Mouse (Mus musculus): ENCODE measurements around the gene Osmr. TPM values are rescaled to one million over a fixed set of nuclear protein-coding genes. Genes with fewer than 3 reads are reported as not detected.

Osmr gene
- polyA plus RNA-seq, 1 experiment from 2014 or later = 4.6 TPM

GRCm38 (mm10) chr15:6901982-6902639 is 27.3 kb upstream of the Osmr start:
- H3K9ac ChIP-seq (ENCODE audit: low read length) = no peak overlapping the region
- H3K4me1 ChIP-seq (ENCODE audit: control insufficient read depth, insufficient read depth, low read length) = no peaks in the 10 kb centered on the region; the same call in 1 of the 2 replicates
- H3K9me3 ChIP-seq (replicated peaks; ENCODE audit: control insufficient read depth, low read length) = no peaks in the 10 kb centered on the region
- 78% methylated on average over 5 of the region's 5 CpGs for WGBS
- no peaks in the 10 kb centered on the region for H3K27me3 ChIP-seq (ENCODE audit: control insufficient read depth, insufficient read depth, low read length)
- no peak overlapping the region for H3K4me3 ChIP-seq (ENCODE audit: low read length)
- ATAC-seq (replicated peaks; ENCODE audit: extremely low read depth, insufficient read depth, low FRiP score) = no peak
- no peaks in the 10 kb centered on the region for H3K36me3 ChIP-seq (ENCODE audit: control insufficient read depth, insufficient read depth)
- H3K27ac ChIP-seq (ENCODE audit: low read length) = no peak overlapping the region
- no peak overlapping the region for H3K4me2 ChIP-seq (ENCODE audit: low read depth, low read length)

- WGBS = 62% methylated on average over 6 of the region's 6 CpGs
- Histone ChIP-seq H3K4me3 (ENCODE audit: low read length) (no peak overlapping the region), H3K9ac (ENCODE audit: low read length) (no peak overlapping the region), H3K27me3 (ENCODE audit: control insufficient read depth, insufficient read depth, low read length) (no peaks in the 10 kb centered on the region), H3K36me3 (ENCODE audit: control insufficient read depth, insufficient read depth) (no peaks in the 10 kb centered on the region), H3K27ac (ENCODE audit: low read length) (no peak overlapping the region), H3K9me3 (replicated peaks; ENCODE audit: control insufficient read depth, low read length) (no peaks in the 10 kb centered on the region), H3K4me1 (ENCODE audit: control insufficient read depth, insufficient read depth, low read length) (no peaks in the 10 kb centered on the region; the same call in 1 of the 2 replicates), H3K4me2 (ENCODE audit: low read depth, low read length) (no peak overlapping the region)
- no peak for ATAC-seq (replicated peaks; ENCODE audit: extremely low read depth, insufficient read depth, low FRiP score)
Observed at GRCm38 (mm10) chr15:6901236-6901635, 26.5 kb upstream of the Osmr start.

DNA sequence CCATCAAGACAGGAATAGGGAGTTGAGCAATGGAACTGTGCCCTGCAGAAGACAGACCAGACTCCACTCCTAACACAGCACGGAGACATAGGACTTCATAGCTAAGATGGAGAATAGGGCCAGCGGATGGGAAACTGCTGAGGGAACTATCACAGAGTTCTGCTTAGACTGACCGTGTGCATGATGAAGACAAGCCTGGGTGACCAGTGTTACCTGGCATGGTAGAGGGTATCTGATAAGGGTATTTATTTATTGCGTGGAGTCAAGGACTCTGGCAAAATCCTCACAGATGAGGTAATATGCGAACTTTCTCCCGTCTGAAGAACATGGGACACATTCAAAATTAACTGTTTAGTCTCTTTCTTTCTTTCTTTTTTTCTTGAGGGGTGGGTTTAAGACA is 9.5 kb upstream of the Osmr start:
- Histone ChIP-seq H3K27ac (ENCODE audit: low read length) (no peak overlapping the region), H3K9ac (ENCODE audit: low read length) (no peak overlapping the region), H3K36me3 (ENCODE audit: control insufficient read depth, insufficient read depth) (no peaks in the 10 kb centered on the region), H3K4me3 (ENCODE audit: low read length) (no peak overlapping the region), H3K4me1 (ENCODE audit: control insufficient read depth, insufficient read depth, low read length) (0 out of 2 replicates have a peak, but pooled peaks cover 2% of the 10 kb centered on the region), H3K27me3 (ENCODE audit: control insufficient read depth, insufficient read depth, low read length) (no peaks in the 10 kb centered on the region), H3K4me2 (ENCODE audit: low read depth, low read length) (no peak overlapping the region), H3K9me3 (replicated peaks; ENCODE audit: control insufficient read depth, low read length) (no peaks in the 10 kb centered on the region)
- WGBS = 73% methylated on average over 6 of the region's 6 CpGs
- ATAC-seq (replicated peaks; ENCODE audit: extremely low read depth, insufficient read depth, low FRiP score) = no peak

DNA sequence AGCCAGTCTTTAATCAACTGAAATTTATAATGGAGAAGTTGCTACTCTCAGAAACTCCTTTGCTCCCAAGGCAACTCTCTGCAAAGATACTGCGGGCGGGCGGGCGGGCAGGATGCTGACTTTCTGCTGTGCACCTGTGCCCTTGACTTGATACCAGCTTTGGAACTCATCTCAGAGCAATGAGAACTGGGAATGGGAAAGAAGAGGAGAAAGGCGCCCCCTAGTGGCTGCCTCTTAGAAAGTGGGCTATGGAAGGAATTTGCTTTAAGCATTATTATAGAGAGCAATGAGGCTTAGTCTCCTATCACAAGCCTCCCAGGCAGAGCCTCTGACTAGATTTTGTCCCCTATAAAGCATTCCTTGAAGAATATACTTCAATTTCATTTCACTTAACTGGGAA is 9.0 kb upstream of the Osmr start:
- H3K27ac ChIP-seq (ENCODE audit: low read length) = no peak overlapping the region

GRCm38 (mm10) chr15:6883091-6883490 is 8.3 kb upstream of the Osmr start:
- no peaks in the 10 kb centered on the region for H3K27me3 ChIP-seq (ENCODE audit: control insufficient read depth, insufficient read depth, low read length)
- H3K9ac ChIP-seq (ENCODE audit: low read length) = no peak overlapping the region
- 0 out of 2 replicates have a peak, but pooled peaks cover 2% of the 10 kb centered on the region for H3K4me1 ChIP-seq (ENCODE audit: control insufficient read depth, insufficient read depth, low read length)
- H3K36me3 ChIP-seq (ENCODE audit: control insufficient read depth, insufficient read depth) = no peaks in the 10 kb centered on the region
- H3K9me3 ChIP-seq (replicated peaks; ENCODE audit: control insufficient read depth, low read length) = no peaks in the 10 kb centered on the region
- no peak overlapping the region for H3K4me2 ChIP-seq (ENCODE audit: low read depth, low read length)
- WGBS = 55% methylated on average over 4 of the region's 4 CpGs
- H3K27ac ChIP-seq (ENCODE audit: low read length) = no peak overlapping the region
- no peak for ATAC-seq (replicated peaks; ENCODE audit: extremely low read depth, insufficient read depth, low FRiP score)
- no peak overlapping the region for H3K4me3 ChIP-seq (ENCODE audit: low read length)

More for the DNA sequence above, 9.0 kb upstream of the Osmr start:
- H3K4me2 ChIP-seq (ENCODE audit: low read depth, low read length) = no peak overlapping the region
- H3K36me3 ChIP-seq (ENCODE audit: control insufficient read depth, insufficient read depth) = no peaks in the 10 kb centered on the region
- H3K4me1 ChIP-seq (ENCODE audit: control insufficient read depth, insufficient read depth, low read length) = 0 out of 2 replicates have a peak, but pooled peaks cover 2% of the 10 kb centered on the region
- H3K27me3 ChIP-seq (ENCODE audit: control insufficient read depth, insufficient read depth, low read length) = no peaks in the 10 kb centered on the region
- H3K9ac ChIP-seq (ENCODE audit: low read length) = no peak overlapping the region
- H3K4me3 ChIP-seq (ENCODE audit: low read length) = no peak overlapping the region
- H3K9me3 ChIP-seq (replicated peaks; ENCODE audit: control insufficient read depth, low read length) = no peaks in the 10 kb centered on the region
- ATAC-seq (replicated peaks; ENCODE audit: extremely low read depth, insufficient read depth, low FRiP score) = 0 out of 2 replicates have a peak, but pooled peaks have one; percentile 10
- WGBS = 51% methylated on average over 5 of the region's 5 CpGs

DNA sequence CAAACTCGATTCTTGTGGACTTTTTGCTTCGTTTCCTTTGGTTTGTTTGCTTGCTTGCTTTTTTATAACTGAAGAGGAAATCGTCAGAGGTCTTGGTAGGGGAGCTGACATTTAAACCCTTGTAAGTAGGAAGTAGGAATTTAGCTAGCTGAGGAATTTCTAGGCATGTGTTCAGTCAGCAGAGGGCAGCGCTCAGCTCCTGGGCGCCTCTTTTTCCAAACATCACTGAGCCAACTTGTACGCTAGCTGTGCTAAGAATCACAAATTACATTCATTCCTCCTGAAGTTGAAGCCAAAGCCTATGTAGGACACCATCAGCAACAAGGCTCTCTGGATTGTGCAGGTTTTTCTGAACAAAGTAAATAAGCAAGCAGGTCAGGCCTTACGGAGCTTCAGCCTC is 7.4 kb upstream of the Osmr start:
- no peaks in the 10 kb centered on the region for H3K9me3 ChIP-seq (replicated peaks; ENCODE audit: control insufficient read depth, low read length)
- no peak overlapping the region for H3K4me3 ChIP-seq (ENCODE audit: low read length)
- no peaks in the 10 kb centered on the region for H3K36me3 ChIP-seq (ENCODE audit: control insufficient read depth, insufficient read depth)
- 25% methylated on average over 7 of the region's 7 CpGs for WGBS
- no peaks in the 10 kb centered on the region for H3K27me3 ChIP-seq (ENCODE audit: control insufficient read depth, insufficient read depth, low read length)
- H3K27ac ChIP-seq (ENCODE audit: low read length) = no peak overlapping the region
- H3K4me1 ChIP-seq (ENCODE audit: control insufficient read depth, insufficient read depth, low read length) = 0 out of 2 replicates have a peak, but pooled peaks cover 2% of the 10 kb centered on the region
- H3K4me2 ChIP-seq (ENCODE audit: low read depth, low read length) = no peak overlapping the region
- H3K9ac ChIP-seq (ENCODE audit: low read length) = no peak overlapping the region
- ATAC-seq (replicated peaks; ENCODE audit: extremely low read depth, insufficient read depth, low FRiP score) = no peak

- Histone ChIP-seq H3K36me3 (ENCODE audit: control insufficient read depth, insufficient read depth) (no peaks in the 10 kb centered on the region), H3K9ac (ENCODE audit: low read length) (no peak overlapping the region), H3K9me3 (replicated peaks; ENCODE audit: control insufficient read depth, low read length) (no peaks in the 10 kb centered on the region), H3K4me3 (ENCODE audit: low read length) (no peak overlapping the region), H3K27ac (ENCODE audit: low read length) (no peak overlapping the region), H3K4me1 (ENCODE audit: control insufficient read depth, insufficient read depth, low read length) (0 out of 2 replicates have a peak, but pooled peaks cover 2% of the 10 kb centered on the region), H3K4me2 (ENCODE audit: low read depth, low read length) (no peak overlapping the region), H3K27me3 (ENCODE audit: control insufficient read depth, insufficient read depth, low read length) (no peaks in the 10 kb centered on the region)
- WGBS = 83% methylated on average over 9 of the region's 9 CpGs
- ATAC-seq (replicated peaks; ENCODE audit: extremely low read depth, insufficient read depth, low FRiP score) = no peak
Observed at GRCm38 (mm10) chr15:6881211-6881610, 6.4 kb upstream of the Osmr start.

GRCm38 (mm10) chr15:6873807-6874600 is 765 bp downstream of the Osmr start:
- peak; percentile 71 for ATAC-seq (replicated peaks; ENCODE audit: extremely low read depth, insufficient read depth, low FRiP score)
- Histone ChIP-seq H3K4me2 (ENCODE audit: low read depth, low read length) (peak overlapping the region; percentile 95), H3K9ac (ENCODE audit: low read length) (peak overlapping the region; percentile 84), H3K27ac (ENCODE audit: low read length) (peak overlapping the region; percentile 69), H3K27me3 (ENCODE audit: control insufficient read depth, insufficient read depth, low read length) (no peaks in the 10 kb centered on the region), H3K36me3 (ENCODE audit: control insufficient read depth, insufficient read depth) (no peaks in the 10 kb centered on the region), H3K4me3 (ENCODE audit: low read length) (peak overlapping the region; percentile 71), H3K9me3 (replicated peaks; ENCODE audit: control insufficient read depth, low read length) (no peaks in the 10 kb centered on the region), H3K4me1 (ENCODE audit: control insufficient read depth, insufficient read depth, low read length) (peaks cover 6% of the 10 kb centered on the region)
- WGBS = under 1% methylated on average over 52 of the region's 52 CpGs

Measured in heart, embryonic 16.5 days (tissue).